Mouse (Mus musculus) thymus, adult 2 months (tissue): ENCODE results near the gene Ankrd36.

Source experiments
- CTCF ChIP-seq: fragments of 200-500 bp; IDR thresholded peaks from 2 replicates; pipeline ENCODE4 v1.5.1; 2012; ENCODE audit warnings: mild to moderate bottlenecking, control low read depth, low read length, moderate library complexity, borderline replicate concordance; ENCODE audit not compliant: control insufficient read depth, poor library complexity, insufficient read depth; ENCODE audit errors: extremely low read depth
- POLR2A ChIP-seq: fragments of 200-500 bp; IDR thresholded peaks from 2 replicates; pipeline ENCODE4 v1.6.1; 2012; ENCODE audit warnings: mild to moderate bottlenecking, low read length, control low read depth, moderate library complexity; ENCODE audit not compliant: control insufficient read depth, poor library complexity, insufficient read depth; ENCODE audit errors: extremely low read depth

- no peak for TF ChIP-seq CTCF
- TF ChIP-seq POLR2A, result peak; percentile 89
Measured at GRCm38 (mm10) chr11:5707530-5708353, 138.3 kb downstream of the Ankrd36 start.
